Mouse (Mus musculus): ENCODE measurements around the gene Olfr1377.

- TF ChIP-seq POLR2A (IDR thresholded peaks at IDR 0.05; ENCODE audit: borderline replicate concordance, extremely low read depth, insufficient read depth, insufficient read length, poor library complexity, severe bottlenecking) (no peak), CTCF (IDR thresholded peaks at IDR 0.05; ENCODE audit: borderline replicate concordance, extremely low read depth, insufficient read depth, insufficient read length) (no peak)
These were observed 49.7 kb upstream of the Olfr1377 start for GRCm38 (mm10) chr11:50932040-50932439.
